Mouse (Mus musculus): Measurements from ENCODE around the gene Shb. TPM values are rescaled to one million over a fixed set of nuclear protein-coding genes. Genes with fewer than 3 reads are reported as not detected.

Gene Shb
- polyA plus RNA-seq, 1 experiment from 2014 or later: 8.7 TPM

DNA sequence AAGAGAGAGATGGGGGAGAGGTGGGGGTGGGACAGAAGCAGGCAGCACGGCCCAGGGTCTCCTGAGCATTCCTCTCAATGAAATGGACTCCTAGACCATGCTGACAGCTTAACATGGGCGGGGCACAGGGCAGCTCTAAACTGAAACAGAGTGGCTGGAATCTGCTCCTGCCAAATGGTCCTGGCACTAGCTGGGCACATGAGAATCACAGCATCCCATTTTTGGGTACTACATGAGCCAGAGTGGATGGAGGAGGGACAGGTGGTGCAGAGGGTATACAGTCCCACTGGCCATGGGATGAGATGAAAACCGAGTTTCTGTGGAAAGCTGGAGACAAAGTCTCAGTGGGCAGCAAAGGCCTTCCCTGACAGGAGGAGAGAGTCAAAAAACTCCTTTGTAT, 87.0 kb downstream of the Shb start:
- no peak overlapping the region for H3K4me3 ChIP-seq (replicated peaks; ENCODE audit: low read length)
- H3K4me1 ChIP-seq (replicated peaks; ENCODE audit: control insufficient read depth, insufficient read depth, low read length): peaks cover 17% of the 10 kb centered on the region
- ATAC-seq (ENCODE audit: low FRiP score) (no peak), DNase-seq (ENCODE audit: low spot score) (no peak)
- no peaks in the 10 kb centered on the region for H3K9me3 ChIP-seq (ENCODE audit: control insufficient read depth, low read length)
- 51% methylated on average over 3 of the region's 3 CpGs for WGBS
- H3K4me2 ChIP-seq (replicated peaks): no peak overlapping the region
- H3K9ac ChIP-seq: no peak overlapping the region
- H3K36me3 ChIP-seq (replicated peaks; ENCODE audit: control insufficient read depth, insufficient read depth): 0 out of 2 replicates have a peak, but pooled peaks cover 4% of the 10 kb centered on the region
- no peaks in the 10 kb centered on the region for H3K27me3 ChIP-seq (ENCODE audit: control insufficient read depth, insufficient read depth, low read length)
- no peak overlapping the region for H3K27ac ChIP-seq

DNA sequence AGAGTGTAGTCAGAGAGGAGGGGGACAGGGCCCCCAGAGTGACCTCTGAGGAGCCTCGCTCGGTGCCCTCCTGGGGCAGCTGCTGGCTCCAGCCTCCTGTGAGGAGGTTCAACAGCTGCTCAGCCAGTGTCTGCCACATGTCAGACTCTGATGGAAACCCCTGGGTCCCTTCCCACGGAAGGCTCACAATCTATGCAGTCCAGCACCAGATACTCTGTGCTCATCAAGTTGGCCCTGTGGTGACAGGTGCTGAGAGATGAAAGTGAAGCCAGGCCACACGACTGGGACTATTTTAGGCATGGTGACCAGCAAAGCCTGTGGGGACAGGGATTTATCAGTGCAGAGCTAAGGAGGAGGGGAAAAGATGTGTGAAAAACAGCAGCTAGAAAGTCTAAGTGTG, 87.5 kb downstream of the Shb start:
- H3K27me3 ChIP-seq (ENCODE audit: control insufficient read depth, insufficient read depth, low read length): no peaks in the 10 kb centered on the region
- no peak overlapping the region for H3K27ac ChIP-seq
- DNase-seq (ENCODE audit: low spot score) (no peak), ATAC-seq (ENCODE audit: low FRiP score) (no peak)
- H3K4me2 ChIP-seq (replicated peaks): no peak overlapping the region
- H3K9ac ChIP-seq: no peak overlapping the region
- no peak overlapping the region for H3K4me3 ChIP-seq (replicated peaks; ENCODE audit: low read length)
- 0 out of 2 replicates have a peak, but pooled peaks cover 4% of the 10 kb centered on the region for H3K36me3 ChIP-seq (replicated peaks; ENCODE audit: control insufficient read depth, insufficient read depth)
- no peaks in the 10 kb centered on the region for H3K9me3 ChIP-seq (ENCODE audit: control insufficient read depth, low read length)
- H3K4me1 ChIP-seq (replicated peaks; ENCODE audit: control insufficient read depth, insufficient read depth, low read length): peaks cover 18% of the 10 kb centered on the region
- WGBS: 30% methylated on average over 4 of the region's 4 CpGs

DNA sequence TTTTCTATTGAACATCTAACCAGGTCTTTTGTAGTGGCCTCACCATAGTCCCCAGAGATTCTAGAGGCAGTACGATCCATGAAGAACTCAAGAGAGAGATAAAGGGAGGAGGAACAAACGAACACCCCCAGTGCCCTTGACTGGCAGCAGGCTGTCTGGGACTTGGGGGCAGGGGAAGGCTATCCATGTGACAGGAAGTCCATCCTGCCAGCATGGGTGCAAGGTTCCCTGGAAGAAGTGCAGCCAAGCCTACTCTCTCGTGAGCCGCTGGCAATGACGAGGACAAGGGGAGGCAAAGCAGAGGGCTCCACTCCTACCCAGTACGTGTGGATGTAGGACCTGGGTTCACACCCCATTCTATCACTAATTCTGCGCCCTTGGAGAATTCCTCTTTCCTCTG, 88.6 kb downstream of the Shb start:
- 88% methylated on average over 7 of the region's 7 CpGs for WGBS
- no peak overlapping the region for H3K4me3 ChIP-seq (replicated peaks; ENCODE audit: low read length)
- H3K4me2 ChIP-seq (replicated peaks): no peak overlapping the region
- no peak for DNase-seq (ENCODE audit: low spot score)
- ATAC-seq (ENCODE audit: low FRiP score): no peak
- no peaks in the 10 kb centered on the region for H3K9me3 ChIP-seq (ENCODE audit: control insufficient read depth, low read length)
- H3K9ac ChIP-seq: no peak overlapping the region
- H3K4me1 ChIP-seq (replicated peaks; ENCODE audit: control insufficient read depth, insufficient read depth, low read length): peaks cover 16% of the 10 kb centered on the region
- no peaks in the 10 kb centered on the region for H3K27me3 ChIP-seq (ENCODE audit: control insufficient read depth, insufficient read depth, low read length)
- no peak overlapping the region for H3K27ac ChIP-seq
- H3K36me3 ChIP-seq (replicated peaks; ENCODE audit: control insufficient read depth, insufficient read depth): 0 out of 2 replicates have a peak, but pooled peaks cover 4% of the 10 kb centered on the region

DNA sequence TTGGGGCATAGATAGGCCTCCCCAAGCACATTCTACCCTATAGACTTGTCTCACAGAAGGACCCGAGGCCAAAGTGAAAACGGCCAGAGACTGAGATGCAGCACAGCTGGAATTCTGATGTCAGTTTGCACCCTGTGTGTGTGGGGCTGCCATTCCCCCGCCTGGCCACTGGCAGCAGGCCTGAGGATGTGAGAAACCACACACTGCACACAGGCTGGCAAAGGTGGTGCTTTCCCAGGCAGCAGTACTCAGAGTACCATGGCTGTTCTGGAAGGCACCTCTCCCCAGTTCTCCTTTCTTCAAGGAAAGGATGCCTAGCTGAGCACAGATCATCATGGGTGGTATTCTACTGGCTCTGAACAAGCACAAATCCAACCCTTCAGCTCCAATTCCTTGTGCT, 90.0 kb downstream of the Shb start:
- Histone ChIP-seq H3K4me2 (replicated peaks) (no peak overlapping the region), H3K9me3 (ENCODE audit: control insufficient read depth, low read length) (no peaks in the 10 kb centered on the region), H3K9ac (no peak overlapping the region), H3K27me3 (ENCODE audit: control insufficient read depth, insufficient read depth, low read length) (no peaks in the 10 kb centered on the region), H3K36me3 (replicated peaks; ENCODE audit: control insufficient read depth, insufficient read depth) (0 out of 2 replicates have a peak, but pooled peaks cover 4% of the 10 kb centered on the region), H3K4me3 (replicated peaks; ENCODE audit: low read length) (no peak overlapping the region), H3K4me1 (replicated peaks; ENCODE audit: control insufficient read depth, insufficient read depth, low read length) (peaks cover 24% of the 10 kb centered on the region), H3K27ac (no peak overlapping the region)
- 74% methylated on average over 3 of the region's 3 CpGs for WGBS
- DNase-seq (ENCODE audit: low spot score) (no peak), ATAC-seq (ENCODE audit: low FRiP score) (no peak)

DNA sequence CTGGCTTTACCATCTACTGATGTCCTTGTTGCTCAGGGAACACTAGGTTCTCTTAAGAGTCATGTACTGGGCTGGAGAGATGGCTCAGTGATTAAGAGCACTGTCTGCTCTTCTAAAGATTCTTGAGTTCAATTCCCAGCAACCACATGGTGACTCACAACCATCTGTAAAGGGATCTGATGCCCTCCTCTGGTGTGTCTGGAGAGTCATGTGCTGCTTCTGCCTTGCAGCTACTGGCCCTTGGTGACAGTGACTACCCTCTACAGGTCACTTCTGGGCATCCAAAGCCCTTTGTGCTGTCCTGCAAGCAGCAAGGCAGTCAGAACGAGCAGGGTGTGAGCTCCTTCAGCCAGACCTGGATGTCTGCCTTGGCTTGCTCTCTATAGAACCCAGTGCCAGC, 90.5 kb downstream of the Shb start:
- no peak for DNase-seq (ENCODE audit: low spot score)
- H3K4me2 ChIP-seq (replicated peaks): no peak overlapping the region
- H3K27me3 ChIP-seq (ENCODE audit: control insufficient read depth, insufficient read depth, low read length): no peaks in the 10 kb centered on the region
- no peak overlapping the region for H3K9ac ChIP-seq
- ATAC-seq (ENCODE audit: low FRiP score): no peak
- H3K27ac ChIP-seq: no peak overlapping the region
- no peaks in the 10 kb centered on the region for H3K9me3 ChIP-seq (ENCODE audit: control insufficient read depth, low read length)
- H3K36me3 ChIP-seq (replicated peaks; ENCODE audit: control insufficient read depth, insufficient read depth): 0 out of 2 replicates have a peak, but pooled peaks cover 4% of the 10 kb centered on the region
- peaks cover 28% of the 10 kb centered on the region for H3K4me1 ChIP-seq (replicated peaks; ENCODE audit: control insufficient read depth, insufficient read depth, low read length)
- WGBS: 50% methylated on average over 1 of the region's 1 CpGs
- no peak overlapping the region for H3K4me3 ChIP-seq (replicated peaks; ENCODE audit: low read length)

DNA sequence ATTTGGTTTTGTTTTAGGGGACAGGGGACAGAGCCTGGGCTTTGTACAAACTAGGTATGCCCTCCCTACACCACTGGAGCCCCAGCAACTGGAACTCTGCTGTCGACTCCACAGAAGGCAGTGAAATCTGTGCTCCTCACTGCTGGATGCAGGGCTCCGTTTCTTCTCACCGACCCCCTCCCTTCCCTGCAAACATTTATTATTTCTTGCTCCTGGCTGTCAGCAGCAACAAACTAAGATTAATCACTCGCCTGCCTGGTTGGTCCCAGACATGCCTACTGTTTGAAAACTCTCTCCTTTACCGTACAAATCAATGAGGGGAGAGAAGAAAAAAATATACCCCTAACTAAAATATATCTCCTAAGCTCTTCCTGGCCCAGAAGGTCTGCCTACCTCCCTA, 93.0 kb downstream of the Shb start:
- no peak overlapping the region for H3K9ac ChIP-seq

DNA sequence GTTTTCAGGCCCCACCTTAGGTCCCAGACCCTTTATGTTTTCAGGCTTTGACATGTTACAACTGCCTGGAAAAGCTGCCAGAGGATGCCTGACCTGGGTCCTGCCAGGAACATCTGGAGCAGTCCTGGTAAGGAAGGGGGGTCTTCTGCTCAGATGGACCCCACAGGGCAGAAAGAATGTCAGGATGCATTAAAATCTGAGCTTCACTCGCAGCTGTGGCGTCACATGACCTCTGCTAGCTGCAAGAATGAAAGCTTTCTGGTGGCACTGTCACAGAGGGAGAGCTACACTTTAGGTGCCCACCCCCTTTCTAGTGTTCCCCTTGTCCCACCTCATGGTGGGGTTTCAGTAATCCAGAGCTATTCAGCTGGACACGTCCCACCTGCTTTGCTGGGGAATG, 95.3 kb downstream of the Shb start:
- H3K4me3 ChIP-seq (replicated peaks; ENCODE audit: low read length): no peak overlapping the region
- DNase-seq (ENCODE audit: low spot score) (no peak), ATAC-seq (ENCODE audit: low FRiP score) (no peak)
- peak overlapping the region; percentile 59; the same call in 1 of the 2 replicates for H3K27ac ChIP-seq
- no peaks in the 10 kb centered on the region for H3K9me3 ChIP-seq (ENCODE audit: control insufficient read depth, low read length)
- peaks cover 52% of the 10 kb centered on the region for H3K4me1 ChIP-seq (replicated peaks; ENCODE audit: control insufficient read depth, insufficient read depth, low read length)
- peak overlapping the region; percentile 1; the same call in 1 of the 2 replicates for H3K9ac ChIP-seq
- WGBS: 47% methylated on average over 3 of the region's 3 CpGs
- no peak overlapping the region for H3K4me2 ChIP-seq (replicated peaks)
- no peaks in the 10 kb centered on the region for H3K36me3 ChIP-seq (replicated peaks; ENCODE audit: control insufficient read depth, insufficient read depth)
- H3K27me3 ChIP-seq (ENCODE audit: control insufficient read depth, insufficient read depth, low read length): no peaks in the 10 kb centered on the region

More for the DNA sequence above, 93.0 kb downstream of the Shb start:
- Histone ChIP-seq H3K4me2 (replicated peaks) (no peak overlapping the region), H3K9me3 (ENCODE audit: control insufficient read depth, low read length) (no peaks in the 10 kb centered on the region), H3K27ac (peak overlapping the region; percentile 66), H3K36me3 (replicated peaks; ENCODE audit: control insufficient read depth, insufficient read depth) (0 out of 2 replicates have a peak, but pooled peaks cover 2% of the 10 kb centered on the region), H3K4me1 (replicated peaks; ENCODE audit: control insufficient read depth, insufficient read depth, low read length) (peaks cover 52% of the 10 kb centered on the region), H3K4me3 (replicated peaks; ENCODE audit: low read length) (no peak overlapping the region), H3K27me3 (ENCODE audit: control insufficient read depth, insufficient read depth, low read length) (no peaks in the 10 kb centered on the region)
- DNase-seq (ENCODE audit: low spot score) (peak; percentile 63), ATAC-seq (ENCODE audit: low FRiP score) (no peak)
- WGBS: 35% methylated on average over 5 of the region's 5 CpGs

DNA sequence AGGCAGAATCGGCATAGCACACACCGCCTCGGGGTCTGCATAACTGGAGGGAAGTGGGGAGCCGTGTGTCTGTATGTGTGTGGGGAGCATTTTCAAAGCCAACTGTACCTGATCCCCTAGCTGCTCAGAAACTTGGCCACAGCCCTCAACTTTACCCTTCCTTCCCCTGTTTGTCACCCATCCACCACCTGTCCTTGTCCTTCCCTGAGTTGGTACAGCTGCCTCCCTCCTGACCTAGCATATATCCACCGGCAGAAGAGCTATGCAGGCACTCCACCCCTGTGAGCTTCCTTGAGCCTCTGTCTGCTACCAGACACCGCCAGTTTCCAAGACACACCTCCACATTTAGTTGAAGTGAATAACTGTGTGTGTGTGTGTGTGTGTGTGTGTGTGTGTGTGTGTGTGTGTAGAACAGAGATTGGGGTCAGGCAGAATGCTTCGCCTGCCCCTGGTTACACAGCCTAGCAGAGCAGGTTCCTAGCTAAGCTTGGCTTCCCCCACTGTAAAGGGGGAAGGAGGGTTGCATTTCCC, 95.8 kb downstream of the Shb start:
- peaks cover 52% of the 10 kb centered on the region for H3K4me1 ChIP-seq (replicated peaks; ENCODE audit: control insufficient read depth, insufficient read depth, low read length)
- H3K4me2 ChIP-seq (replicated peaks): no peak overlapping the region
- no peaks in the 10 kb centered on the region for H3K36me3 ChIP-seq (replicated peaks; ENCODE audit: control insufficient read depth, insufficient read depth)
- H3K27ac ChIP-seq: peak overlapping the region; percentile 59
- 66% methylated on average over 7 of the region's 7 CpGs for WGBS
- no peak overlapping the region for H3K4me3 ChIP-seq (replicated peaks; ENCODE audit: low read length)
- ATAC-seq (ENCODE audit: low FRiP score): no peak
- H3K9ac ChIP-seq: peak overlapping the region; percentile 1; the same call in 1 of the 2 replicates
- no peak for DNase-seq (ENCODE audit: low spot score)
- no peaks in the 10 kb centered on the region for H3K9me3 ChIP-seq (ENCODE audit: control insufficient read depth, low read length)
- no peaks in the 10 kb centered on the region for H3K27me3 ChIP-seq (ENCODE audit: control insufficient read depth, insufficient read depth, low read length)

DNA sequence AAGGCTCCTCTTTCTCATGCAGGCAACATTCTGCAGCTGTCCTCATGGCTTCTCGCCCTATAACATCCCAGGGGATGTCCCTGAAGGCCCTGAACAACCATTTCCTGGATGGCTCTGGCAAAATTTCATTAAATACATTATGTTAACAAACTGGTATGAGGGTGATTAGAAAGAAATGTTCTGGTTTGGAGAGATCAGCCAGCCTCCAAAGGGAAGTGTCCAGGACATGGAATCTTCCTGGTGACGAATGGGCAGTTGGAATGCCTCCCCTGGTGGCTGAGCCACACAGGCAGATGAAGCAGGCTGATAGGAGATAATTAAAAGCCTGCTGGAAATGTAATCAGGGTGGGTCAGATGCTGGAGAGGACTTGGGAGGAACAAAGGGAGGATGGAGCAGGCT, 96.4 kb downstream of the Shb start:
- peak overlapping the region; percentile 1 for H3K9ac ChIP-seq
- no peaks in the 10 kb centered on the region for H3K36me3 ChIP-seq (replicated peaks; ENCODE audit: control insufficient read depth, insufficient read depth)
- no peak overlapping the region for H3K4me2 ChIP-seq (replicated peaks)
- no peak for DNase-seq (ENCODE audit: low spot score)
- peak overlapping the region; percentile 59; the same call in 1 of the 2 replicates for H3K27ac ChIP-seq
- H3K4me1 ChIP-seq (replicated peaks; ENCODE audit: control insufficient read depth, insufficient read depth, low read length): peaks cover 52% of the 10 kb centered on the region
- ATAC-seq (ENCODE audit: low FRiP score): no peak
- no peaks in the 10 kb centered on the region for H3K27me3 ChIP-seq (ENCODE audit: control insufficient read depth, insufficient read depth, low read length)
- WGBS: 21% methylated on average over 2 of the region's 2 CpGs
- H3K4me3 ChIP-seq (replicated peaks; ENCODE audit: low read length): no peak overlapping the region
- no peaks in the 10 kb centered on the region for H3K9me3 ChIP-seq (ENCODE audit: control insufficient read depth, low read length)

DNA sequence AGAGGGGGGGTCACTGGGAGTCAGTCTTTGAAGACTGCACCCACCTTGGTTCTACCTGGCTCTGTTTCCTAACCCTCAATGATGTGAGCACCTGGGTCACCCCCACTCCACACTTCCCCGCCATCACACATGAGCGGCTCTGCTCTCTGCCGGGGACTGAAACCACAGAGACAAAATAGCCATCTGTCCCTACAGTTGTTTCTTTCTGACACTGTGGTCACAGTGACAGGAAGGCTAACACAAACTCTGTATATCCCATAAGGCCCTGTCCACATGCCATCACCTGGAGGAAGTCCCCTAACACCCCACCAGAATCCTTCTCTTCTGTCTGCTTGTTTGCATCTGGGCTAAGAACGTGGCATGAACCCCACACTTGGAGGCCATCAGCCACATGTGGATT, 97.6 kb downstream of the Shb start:
- Histone ChIP-seq H3K36me3 (replicated peaks; ENCODE audit: control insufficient read depth, insufficient read depth) (no peaks in the 10 kb centered on the region), H3K4me2 (replicated peaks) (no peak overlapping the region), H3K27me3 (ENCODE audit: control insufficient read depth, insufficient read depth, low read length) (no peaks in the 10 kb centered on the region), H3K4me1 (replicated peaks; ENCODE audit: control insufficient read depth, insufficient read depth, low read length) (peaks cover 50% of the 10 kb centered on the region), H3K4me3 (replicated peaks; ENCODE audit: low read length) (no peak overlapping the region), H3K9me3 (ENCODE audit: control insufficient read depth, low read length) (no peaks in the 10 kb centered on the region), H3K9ac (no peak overlapping the region), H3K27ac (no peak overlapping the region)
- 62% methylated on average over 4 of the region's 4 CpGs for WGBS
- ATAC-seq (ENCODE audit: low FRiP score) (no peak), DNase-seq (ENCODE audit: low spot score) (no peak)
